Comparison of ENCODE assay signal across 18 mouse cellular contexts in genomic region chr4:137695300-137695699, GRCm38 (mm10). TPM values are rescaled to one million over a fixed set of nuclear protein-coding genes. Genes with fewer than 3 reads are reported as not detected.
DNase-seq lines count a peak whose midpoint lies in the region; ATAC-seq and TF ChIP-seq lines count a peak whose summit lies in the region.
"Had no signal": no experiment of that assay in that cellular context is flagged by ENCODE, and none has a peak within 500 bp of the region (broad histone marks: within the 10 kb centered on the region; RNA-seq: fewer than 3 reads in every experiment).

No protein-coding gene starts in this region.

- ATAC-seq in hindbrain, embryonic 14.5 days (ENCODE audit: low FRiP score), result no peak
- no peak for ATAC-seq in hindbrain, postnatal 0 days
- ATAC-seq in lung, embryonic 16.5 days (ENCODE audit: low read depth), result no peak
- no peak for ATAC-seq in stomach, embryonic 16.5 days (ENCODE audit: insufficient read depth, low FRiP score)
- ATAC-seq: liver, embryonic 12.5 days had no signal

- 80% methylated on average over 8 of the region's 8 CpGs for WGBS in hindbrain, embryonic 14.5 days
- 79% methylated on average over 8 of the region's 8 CpGs for WGBS in hindbrain, postnatal 0 days
- 56% methylated on average over 8 of the region's 8 CpGs for WGBS in lung, embryonic 16.5 days
- WGBS in stomach, embryonic 16.5 days, result 61% methylated on average over 8 of the region's 8 CpGs

- no peak overlapping the region for H3K4me2 ChIP-seq in hindbrain, embryonic 14.5 days (replicated peaks)
- no peak overlapping the region for H3K4me2 ChIP-seq in hindbrain, postnatal 0 days (ENCODE audit: low read depth, low read length)
- no peak overlapping the region for H3K4me2 ChIP-seq in lung, embryonic 16.5 days (ENCODE audit: low read depth, low read length)
- H3K4me2 ChIP-seq in stomach, embryonic 16.5 days (ENCODE audit: low read depth, low read length), result no peak overlapping the region
- H3K4me2 ChIP-seq: heart, embryonic 13.5 days; liver, embryonic 12.5 days; midbrain, embryonic 11.5 days had no signal

- H3K4me3 ChIP-seq in hindbrain, embryonic 14.5 days (replicated peaks; ENCODE audit: low read length), result no peak overlapping the region
- no peak overlapping the region for H3K4me3 ChIP-seq in hindbrain, postnatal 0 days (ENCODE audit: low read length)
- no peak overlapping the region for H3K4me3 ChIP-seq in lung, embryonic 16.5 days (ENCODE audit: low read length)
- no peak overlapping the region for H3K4me3 ChIP-seq in stomach, embryonic 16.5 days (replicated peaks; ENCODE audit: low read length)
- H3K4me3 ChIP-seq: forebrain, embryonic 10.5 days; gastrocnemius, adult 2 months; heart, embryonic 13.5 days; liver, embryonic 12.5 days had no signal

- intact Hi-C loops in gastrocnemius, postnatal 14 days (cut with DNase I; ENCODE audit: low total_unique reads), result no loop called here

- TF ChIP-seq CTCF in hindbrain, postnatal 0 days (IDR thresholded peaks at IDR 0.05; ENCODE audit: low read depth), result no peak

- no peaks in the 10 kb centered on the region for H3K9me3 ChIP-seq in hindbrain, embryonic 14.5 days (ENCODE audit: control insufficient read depth, low read length)
- no peaks in the 10 kb centered on the region for H3K9me3 ChIP-seq in hindbrain, postnatal 0 days (ENCODE audit: low read length)
- H3K9me3 ChIP-seq in lung, embryonic 16.5 days (ENCODE audit: control insufficient read depth, low read length), result no peaks in the 10 kb centered on the region
- no peaks in the 10 kb centered on the region for H3K9me3 ChIP-seq in stomach, embryonic 16.5 days (replicated peaks; ENCODE audit: control insufficient read depth, low read length)
- H3K9me3 ChIP-seq: forebrain, embryonic 10.5 days; heart, embryonic 13.5 days; liver, embryonic 12.5 days had no signal

- peak overlapping the region; percentile 35; the same call in 1 of the 2 replicates for H3K27ac ChIP-seq in hindbrain, embryonic 14.5 days
- no peak overlapping the region for H3K27ac ChIP-seq in hindbrain, postnatal 0 days
- peak overlapping the region; percentile 57 for H3K27ac ChIP-seq in lung, embryonic 16.5 days (ENCODE audit: low read length)
- peak overlapping the region; percentile 86 for H3K27ac ChIP-seq in stomach, embryonic 16.5 days (ENCODE audit: low read length)
- H3K27ac ChIP-seq: forebrain, embryonic 10.5 days; gastrocnemius, adult 2 months; liver, embryonic 12.5 days had no signal

- no peaks in the 10 kb centered on the region for H3K27me3 ChIP-seq in hindbrain, embryonic 14.5 days (ENCODE audit: control insufficient read depth, insufficient read depth, low read length)
- no peaks in the 10 kb centered on the region for H3K27me3 ChIP-seq in hindbrain, postnatal 0 days (ENCODE audit: insufficient read depth, low read length)
- H3K27me3 ChIP-seq in lung, embryonic 16.5 days (ENCODE audit: control insufficient read depth, insufficient read depth, low read depth, low read length), result no peaks in the 10 kb centered on the region; the same call in 1 of the 2 replicates
- H3K27me3 ChIP-seq in stomach, embryonic 16.5 days (ENCODE audit: control insufficient read depth, insufficient read depth, low read length), result no peaks in the 10 kb centered on the region

- H3K9ac ChIP-seq in hindbrain, embryonic 14.5 days, result no peak overlapping the region
- H3K9ac ChIP-seq in hindbrain, postnatal 0 days (replicated peaks; ENCODE audit: low read length), result no peak overlapping the region
- H3K9ac ChIP-seq in lung, embryonic 16.5 days (ENCODE audit: low read length), result no peak overlapping the region
- peak overlapping the region; percentile 47; the same call in 1 of the 2 replicates for H3K9ac ChIP-seq in stomach, embryonic 16.5 days (ENCODE audit: low read length)
- H3K9ac ChIP-seq: heart, embryonic 13.5 days; liver, embryonic 12.5 days had no signal

- no peaks in the 10 kb centered on the region for H3K36me3 ChIP-seq in hindbrain, embryonic 14.5 days (replicated peaks; ENCODE audit: control insufficient read depth, insufficient read depth)
- no peaks in the 10 kb centered on the region for H3K36me3 ChIP-seq in hindbrain, postnatal 0 days (ENCODE audit: insufficient read depth, low read length)
- no peaks in the 10 kb centered on the region for H3K36me3 ChIP-seq in lung, embryonic 16.5 days (ENCODE audit: control insufficient read depth, insufficient read depth, low read length)
- H3K36me3 ChIP-seq in stomach, embryonic 16.5 days (ENCODE audit: control insufficient read depth, insufficient read depth, low read length), result no peaks in the 10 kb centered on the region
- H3K36me3 ChIP-seq: forebrain, embryonic 10.5 days; heart, embryonic 13.5 days; liver, embryonic 12.5 days had no signal

- peaks cover 2% of the 10 kb centered on the region; the same call in 1 of the 2 replicates for H3K4me1 ChIP-seq in hindbrain, embryonic 14.5 days (replicated peaks; ENCODE audit: control insufficient read depth, insufficient read depth, low read length)
- peaks cover 7% of the 10 kb centered on the region; the same call in 1 of the 2 replicates for H3K4me1 ChIP-seq in hindbrain, postnatal 0 days (ENCODE audit: insufficient read depth, low read length)
- H3K4me1 ChIP-seq in lung, embryonic 16.5 days (replicated peaks; ENCODE audit: control insufficient read depth, insufficient read depth, low read length), result peaks cover 38% of the 10 kb centered on the region
- peaks cover 31% of the 10 kb centered on the region for H3K4me1 ChIP-seq in stomach, embryonic 16.5 days (ENCODE audit: control insufficient read depth, insufficient read depth, low read length)

- no peak for DNase-seq in hindbrain, embryonic 14.5 days (ENCODE audit: low spot score)
- DNase-seq in hindbrain, postnatal 0 days (ENCODE audit: low spot score), result no peak
- DNase-seq in lung, adult 18-20 months, result peak; percentile 69 to 80
- no peak for DNase-seq in lung, postnatal 4 days
- no peak for DNase-seq in gastrocnemius, postnatal 14 days
- no peak for DNase-seq in thymus, adult 18-20 months
- DNase-seq: adrenal gland, postnatal 25 days; cerebellum, adult 11 months; cerebellum, postnatal 10 days; gastrocnemius, adult 2 months; kidney, adult 11 months; left cerebral cortex, postnatal 4 days had no signal

RNA-seq across cellular contexts. Expression of gene Rap1gap, which starts 30.8 kb away (rescaled TPM):
- 80.7 and 83.9 TPM in 2 replicates for polyA plus RNA-seq in hindbrain, embryonic 14.5 days (2014; fragmentation: Nextera tagmentation; extraction: Ambion mirVana)
- 277 and 282 TPM in 2 replicates for total RNA-seq in hindbrain, postnatal 0 days (2014; rRNA removed)
- 105 and 110 TPM in 2 replicates for polyA plus RNA-seq in hindbrain, postnatal 0 days (2015; fragmentation: Nextera tagmentation; extraction: Ambion mirVana)
- polyA plus RNA-seq in lung, embryonic 16.5 days (2015; fragmentation: Nextera tagmentation; extraction: Ambion mirVana), result 8.7 and 14.0 TPM in 2 replicates
- polyA plus RNA-seq in stomach, embryonic 16.5 days (2015; fragmentation: Nextera tagmentation; extraction: Ambion mirVana), result 58.1 and 64.6 TPM in 2 replicates
- 1 to 10 TPM; 4.1 to 4.8 TPM for total RNA-seq in gastrocnemius, postnatal 14 days (2021)

Comparison
In these comparisons a context has a peak if more than half of its experiments do, and no peak if none do; other contexts are left out.
1. DNase-seq: peak in lung, adult 18-20 months (2 of 2); none in hindbrain, embryonic 14.5 days (single experiment), hindbrain, postnatal 0 days (single experiment), lung, postnatal 4 days (0 of 2), gastrocnemius, postnatal 14 days (single experiment) and thymus, adult 18-20 months (0 of 2).